Mouse (Mus musculus) midbrain, embryonic 15.5 days (tissue): ENCODE measurements around the gene Pdha1. TPM values are rescaled to one million over a fixed set of nuclear protein-coding genes. Genes with fewer than 3 reads are reported as not detected.

ENCODE experiments used
- ATAC-seq: fragments of 200-750 bp; cut with Nextera tagmentation; replicated peaks from 2 replicates; pipeline ENCODE4 v1.8.0; 2017; ENCODE audit warnings: moderate TSS enrichment
- H3K27ac ChIP-seq: fragments of 300-500 bp; sonication (generic); 2 replicates; pipeline ENCODE4 v1.5.1; 2015; ENCODE audit warnings: mild to moderate bottlenecking, inconsistent platforms
- H3K27me3 ChIP-seq: fragments of 300-500 bp; sonication (generic); replicated peaks from 2 replicates; pipeline ENCODE4 v1.6.1; 2015; ENCODE audit warnings: inconsistent platforms
- H3K36me3 ChIP-seq: fragments of 300-500 bp; sonication (generic); replicated peaks from 2 replicates; pipeline ENCODE4 v1.6.1; 2015; ENCODE audit warnings: inconsistent platforms
- H3K4me1 ChIP-seq: fragments of 300-500 bp; sonication (generic); 2 replicates; pipeline ENCODE4 v1.6.1; 2015; ENCODE audit warnings: inconsistent platforms
- H3K4me2 ChIP-seq: fragments of 300-500 bp; sonication (generic); 2 replicates; pipeline ENCODE4 v1.6.1; 2015; ENCODE audit warnings: inconsistent platforms, mild to moderate bottlenecking, moderate library complexity
- H3K4me3 ChIP-seq: fragments of 300-500 bp; sonication (generic); 2 replicates; pipeline ENCODE4 v1.5.1; 2015; ENCODE audit warnings: mild to moderate bottlenecking, inconsistent platforms
- H3K9ac ChIP-seq: fragments of 300-500 bp; sonication (generic); 2 replicates; pipeline ENCODE4 v1.6.1; 2015; ENCODE audit warnings: mild to moderate bottlenecking, inconsistent platforms
- H3K9me3 ChIP-seq: fragments of 300-500 bp; sonication (generic); 2 replicates; pipeline ENCODE4 v1.6.1; 2016; ENCODE audit warnings: inconsistent platforms
- WGBS: fragments of 180-500 bp; shearing (Covaris S2); methylation state at CpG from one replicate; pipeline ENCODE4 v1.1.7; 2015; ENCODE audit warnings: mixed read lengths; 5-methylcytosine and 5-hydroxymethylcytosine counted together
- polyA plus RNA-seq: library from polyadenylated mRNA; unstranded; fragments of >200 nt; fragmentation: Nextera tagmentation; extraction: Ambion mirVana; gene quantifications from 2 replicates; pipeline ENCODE4 v1.2.1, GENCODE M21; 2015

Gene Pdha1
- polyA plus RNA-seq = 128 and 135 TPM in 2 replicates

- peak within 1 kb of the TSS; percentile 49 for H3K9ac ChIP-seq
- H3K36me3 ChIP-seq = no peaks in the 10 kb centered on the region
- 25% methylated on average over 67 of the region's 67 CpGs for WGBS
- peak within 1 kb of the TSS; percentile 60 for H3K4me3 ChIP-seq
- peak; percentile 99 for ATAC-seq
- H3K4me2 ChIP-seq = peak within 1 kb of the TSS; percentile 66
- no peaks in the 10 kb centered on the region for H3K9me3 ChIP-seq
- peak within 1 kb of the TSS; percentile 81 for H3K27ac ChIP-seq
- H3K4me1 ChIP-seq = peaks cover 8% of the 10 kb centered on the region; the same call in 1 of the 2 replicates
- no peaks in the 10 kb centered on the region for H3K27me3 ChIP-seq
Observed at GRCm38 (mm10) chrX:160137861-160138717, at the start of gene Pdha1. Gene Pdha1 (minus strand): TSS chrX:160138413.

GRCm38 (mm10) chrX:160179032-160179431 is 40.8 kb upstream of the Pdha1 start:
- ATAC-seq = no peak
- no peak overlapping the region for H3K9ac ChIP-seq
- 0 out of 2 replicates have a peak, but pooled peaks cover 6% of the 10 kb centered on the region for H3K27me3 ChIP-seq
- no peak overlapping the region for H3K4me2 ChIP-seq
- H3K36me3 ChIP-seq = no peaks in the 10 kb centered on the region
- H3K27ac ChIP-seq = no peak overlapping the region
- H3K4me1 ChIP-seq = no peaks in the 10 kb centered on the region
- no peak overlapping the region for H3K4me3 ChIP-seq
- no peaks in the 10 kb centered on the region for H3K9me3 ChIP-seq
- WGBS = 67% methylated on average over 3 of the region's 3 CpGs

DNA sequence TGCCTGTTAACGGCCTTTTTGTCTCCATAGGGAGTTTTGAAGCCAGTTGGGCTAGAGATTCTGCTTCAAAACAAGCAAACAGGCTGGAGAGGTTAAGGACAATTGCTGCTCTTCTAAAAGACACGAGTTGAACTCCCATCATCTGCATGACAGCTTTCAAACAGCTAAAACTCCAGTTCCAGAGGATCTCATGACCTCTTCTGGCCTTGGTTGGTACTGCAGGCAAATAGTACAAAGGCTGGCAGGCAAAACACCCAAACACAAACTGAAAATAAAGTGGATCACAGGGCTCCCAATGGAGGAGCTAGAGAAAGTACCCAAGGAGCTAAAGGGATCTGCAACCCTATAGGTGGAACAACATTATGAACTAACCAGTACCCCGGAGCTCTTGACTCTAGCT is 31.9 kb upstream of the Pdha1 start:
- Histone ChIP-seq H3K27ac (no peak overlapping the region), H3K27me3 (no peaks in the 10 kb centered on the region), H3K4me1 (peaks cover 4% of the 10 kb centered on the region; the same call in 1 of the 2 replicates), H3K4me3 (no peak overlapping the region), H3K36me3 (no peaks in the 10 kb centered on the region), H3K9me3 (no peaks in the 10 kb centered on the region), H3K9ac (no peak overlapping the region), H3K4me2 (no peak overlapping the region)
- ATAC-seq = no peak
- 29% methylated on average over 3 of the region's 3 CpGs for WGBS

- H3K27me3 ChIP-seq = no peaks in the 10 kb centered on the region
- H3K9me3 ChIP-seq = no peaks in the 10 kb centered on the region
- no peak overlapping the region for H3K4me2 ChIP-seq
- H3K9ac ChIP-seq = no peak overlapping the region
- H3K4me3 ChIP-seq = no peak overlapping the region
- no peaks in the 10 kb centered on the region for H3K36me3 ChIP-seq
- ATAC-seq = peak; percentile 94
- peak overlapping the region; percentile 56; the same call in 1 of the 2 replicates for H3K27ac ChIP-seq
- 18% methylated on average over 6 of the region's 6 CpGs for WGBS
- H3K4me1 ChIP-seq = peaks cover 4% of the 10 kb centered on the region; the same call in 1 of the 2 replicates
Observed at GRCm38 (mm10) chrX:160166246-160166985, 28.2 kb upstream of the Pdha1 start.

DNA sequence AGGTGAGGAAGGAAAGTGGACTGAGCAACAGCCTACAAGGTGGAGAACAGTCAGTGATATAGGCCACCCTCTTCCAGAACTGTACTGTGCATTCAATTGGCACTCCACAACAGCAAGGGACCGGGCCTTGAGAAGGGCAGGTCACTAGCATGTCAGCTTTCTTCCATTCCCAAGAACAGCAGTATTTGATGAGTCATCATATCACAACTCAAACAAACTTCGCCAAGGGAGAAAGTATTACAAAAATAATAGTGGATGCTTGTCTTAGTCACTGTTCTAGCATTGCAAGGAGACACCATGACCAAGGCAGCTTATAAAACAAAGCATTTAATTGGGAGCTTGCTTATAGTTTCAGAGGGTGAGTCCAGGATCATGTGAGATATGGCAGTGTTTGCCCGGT is 26.0 kb upstream of the Pdha1 start:
- Histone ChIP-seq H3K4me3 (no peak overlapping the region), H3K36me3 (no peaks in the 10 kb centered on the region), H3K9ac (no peak overlapping the region), H3K9me3 (no peaks in the 10 kb centered on the region), H3K27me3 (no peaks in the 10 kb centered on the region), H3K4me1 (peaks cover 4% of the 10 kb centered on the region; the same call in 1 of the 2 replicates), H3K27ac (no peak overlapping the region), H3K4me2 (no peak overlapping the region)
- no peak for ATAC-seq
- 86% methylated on average over 3 of the region's 3 CpGs for WGBS

- no peaks in the 10 kb centered on the region for H3K27me3 ChIP-seq
- H3K4me2 ChIP-seq = no peak overlapping the region
- no peak overlapping the region for H3K27ac ChIP-seq
- no peaks in the 10 kb centered on the region for H3K9me3 ChIP-seq
- no peaks in the 10 kb centered on the region for H3K36me3 ChIP-seq
- WGBS = 57% methylated on average over 4 of the region's 4 CpGs
- H3K4me1 ChIP-seq = no peaks in the 10 kb centered on the region
- no peak overlapping the region for H3K9ac ChIP-seq
- H3K4me3 ChIP-seq = no peak overlapping the region
- no peak for ATAC-seq
Observed at GRCm38 (mm10) chrX:160153147-160153815, 15.1 kb upstream of the Pdha1 start.

GRCm38 (mm10) chrX:160148859-160149258 is 10.6 kb upstream of the Pdha1 start:
- H3K4me3 ChIP-seq = no peak overlapping the region
- H3K4me1 ChIP-seq = no peaks in the 10 kb centered on the region
- WGBS = 82% methylated on average over 3 of the region's 3 CpGs
- no peak overlapping the region for H3K4me2 ChIP-seq
- H3K9ac ChIP-seq = no peak overlapping the region
- H3K27ac ChIP-seq = no peak overlapping the region
- no peaks in the 10 kb centered on the region for H3K27me3 ChIP-seq
- ATAC-seq = no peak
- H3K36me3 ChIP-seq = no peaks in the 10 kb centered on the region
- H3K9me3 ChIP-seq = no peaks in the 10 kb centered on the region

DNA sequence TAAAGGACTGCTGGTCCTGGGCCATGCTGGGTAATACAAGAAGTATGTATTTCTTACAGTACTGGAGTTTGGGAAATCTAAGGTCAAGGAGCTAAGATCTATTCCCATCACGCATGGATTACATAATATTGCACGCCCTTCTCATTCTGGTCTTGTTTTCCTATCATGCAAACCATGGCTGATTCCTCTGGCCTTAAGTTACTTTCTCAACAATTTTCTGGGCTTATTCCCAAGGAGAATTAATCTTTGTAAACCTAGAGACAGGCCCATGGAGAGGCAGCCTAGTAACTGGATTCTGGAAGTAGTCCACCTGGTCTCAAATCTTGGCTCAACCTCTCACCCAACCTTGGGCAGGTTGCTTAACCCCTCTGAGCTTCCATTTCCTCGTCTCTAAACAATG is 9.2 kb upstream of the Pdha1 start:
- Histone ChIP-seq H3K4me3 (no peak overlapping the region), H3K9ac (no peak overlapping the region), H3K36me3 (no peaks in the 10 kb centered on the region), H3K4me2 (no peak overlapping the region), H3K27ac (no peak overlapping the region), H3K4me1 (no peaks in the 10 kb centered on the region), H3K9me3 (no peaks in the 10 kb centered on the region), H3K27me3 (no peaks in the 10 kb centered on the region)
- WGBS = 86% methylated on average over 3 of the region's 3 CpGs
- ATAC-seq = no peak

GRCm38 (mm10) chrX:160146806-160147205 is 8.6 kb upstream of the Pdha1 start:
- H3K4me1 ChIP-seq = no peaks in the 10 kb centered on the region
- H3K9ac ChIP-seq = no peak overlapping the region
- H3K27ac ChIP-seq = no peak overlapping the region
- no peak overlapping the region for H3K4me2 ChIP-seq
- no peaks in the 10 kb centered on the region for H3K36me3 ChIP-seq
- 92% methylated on average over 4 of the region's 4 CpGs for WGBS
- no peak overlapping the region for H3K4me3 ChIP-seq
- H3K27me3 ChIP-seq = no peaks in the 10 kb centered on the region
- no peak for ATAC-seq
- no peaks in the 10 kb centered on the region for H3K9me3 ChIP-seq

DNA sequence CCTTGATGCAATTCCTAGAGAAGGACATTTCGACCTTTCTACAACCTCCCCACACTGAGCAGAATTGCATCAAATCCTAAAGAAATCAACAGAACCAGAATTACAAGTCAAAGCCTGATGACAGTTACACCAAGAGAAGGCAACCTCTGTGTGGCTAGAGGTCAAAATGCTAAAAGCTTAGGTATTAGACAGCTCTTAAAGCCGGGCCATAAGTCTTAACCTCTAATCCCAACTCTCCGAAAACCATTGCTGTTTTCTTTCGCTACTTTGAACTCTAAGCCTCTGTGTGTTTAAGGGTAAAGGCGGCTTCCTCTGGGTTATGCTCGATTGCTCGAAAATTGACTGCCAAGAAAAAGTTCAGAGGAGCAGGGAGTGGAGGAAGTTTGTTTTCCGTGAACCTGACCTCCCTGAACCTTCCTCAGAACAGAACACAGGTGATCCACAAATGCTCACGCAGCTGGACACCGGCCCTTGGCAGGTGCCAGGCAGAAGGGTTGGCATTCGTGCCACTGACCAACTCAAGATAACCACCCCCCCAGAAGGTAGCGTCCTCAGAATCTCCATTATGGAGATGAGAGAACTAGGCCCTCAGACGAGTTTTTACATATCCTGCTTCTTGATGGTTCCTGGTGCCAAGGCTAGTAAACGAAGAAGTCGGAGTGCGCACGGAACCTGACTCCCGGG is 894 bp downstream of the Pdha1 start:
- no peak for ATAC-seq
- Histone ChIP-seq H3K9ac (peak overlapping the region; percentile 49), H3K27ac (peak overlapping the region; percentile 81; the same call in 1 of the 2 replicates), H3K4me2 (peak overlapping the region; percentile 66), H3K4me3 (peak overlapping the region; percentile 60), H3K27me3 (no peaks in the 10 kb centered on the region), H3K36me3 (no peaks in the 10 kb centered on the region), H3K4me1 (peaks cover 8% of the 10 kb centered on the region; the same call in 1 of the 2 replicates), H3K9me3 (no peaks in the 10 kb centered on the region)
- WGBS = 30% methylated on average over 18 of the region's 18 CpGs

- Histone ChIP-seq H3K4me3 (peak overlapping the region; percentile 60; the same call in 1 of the 2 replicates), H3K36me3 (no peaks in the 10 kb centered on the region), H3K4me1 (peaks cover 8% of the 10 kb centered on the region; the same call in 1 of the 2 replicates), H3K9ac (no peak overlapping the region), H3K9me3 (no peaks in the 10 kb centered on the region), H3K27ac (no peak overlapping the region), H3K27me3 (no peaks in the 10 kb centered on the region), H3K4me2 (peak overlapping the region; percentile 66)
- WGBS = 30% methylated on average over 5 of the region's 5 CpGs
- no peak for ATAC-seq
Observed at GRCm38 (mm10) chrX:160136153-160136552, 2.1 kb downstream of the Pdha1 start.
